Mouse (Mus musculus) G1E-ER4 (cell line): ENCODE results near the gene Zc3h7b. TPM values are rescaled to one million over a fixed set of nuclear protein-coding genes. Genes with fewer than 3 reads are reported as not detected.

Source experiments
- GATA1 ChIP-seq: IDR thresholded peaks from one replicate; pipeline ENCODE4 v1.8.0; 2012; ENCODE audit warnings: low read length, inconsistent platforms
- polyA plus RNA-seq: library from polyadenylated mRNA; stranded (reverse); fragments of >175 nt; gene quantifications from 2 replicates; pipeline ENCODE4 v1.2.3, GENCODE M21; 2012

Gene Zc3h7b
- polyA plus RNA-seq, result 72.0 and 77.6 TPM in 2 replicates

- no peak for TF ChIP-seq GATA1
These were observed at the start of gene Zc3h7b, which contains the start of gene Rangap1 for GRCm38 (mm10) chr15:81744992-81745600. TSS of gene Zc3h7b (plus strand) at chr15:81745057. TSS of gene Rangap1 (minus strand) at chr15:81745530.

- no peak for TF ChIP-seq GATA1
These were observed 47.7 kb upstream of the Zc3h7b start, which contains the start of gene Chadl for GRCm38 (mm10) chr15:81697175-81697574. TSS of gene Chadl (minus strand) at chr15:81697287.

- TF ChIP-seq GATA1, result no peak
These were observed 47.0 kb upstream of the Zc3h7b start for GRCm38 (mm10) chr15:81697847-81698246.

- no peak for TF ChIP-seq GATA1
These were observed 46.3 kb upstream of the Zc3h7b start for GRCm38 (mm10) chr15:81698532-81698931.

- TF ChIP-seq GATA1, result no peak
These were observed 44.7 kb upstream of the Zc3h7b start for GRCm38 (mm10) chr15:81700161-81700560.

- TF ChIP-seq GATA1, result no peak
These were observed 44.3 kb upstream of the Zc3h7b start for GRCm38 (mm10) chr15:81700601-81701000.

GRCm38 (mm10) chr15:81702306-81703093, 42.4 kb upstream of the Zc3h7b start:
- TF ChIP-seq GATA1, result no peak

GRCm38 (mm10) chr15:81703094-81703489, 41.8 kb upstream of the Zc3h7b start:
- no peak for TF ChIP-seq GATA1

- no peak for TF ChIP-seq GATA1
These were observed 35.9 kb upstream of the Zc3h7b start for GRCm38 (mm10) chr15:81708991-81709390.

- no peak for TF ChIP-seq GATA1
These were observed 35.2 kb upstream of the Zc3h7b start for GRCm38 (mm10) chr15:81709686-81710085.

GRCm38 (mm10) chr15:81710801-81711200, 34.1 kb upstream of the Zc3h7b start:
- TF ChIP-seq GATA1, result no peak

GRCm38 (mm10) chr15:81713742-81714141, 31.1 kb upstream of the Zc3h7b start:
- no peak for TF ChIP-seq GATA1

GRCm38 (mm10) chr15:81718336-81719138, 26.3 kb upstream of the Zc3h7b start:
- TF ChIP-seq GATA1, result no peak

GRCm38 (mm10) chr15:81719139-81719531, 25.7 kb upstream of the Zc3h7b start:
- no peak for TF ChIP-seq GATA1

- TF ChIP-seq GATA1, result no peak
These were observed 22.5 kb upstream of the Zc3h7b start for GRCm38 (mm10) chr15:81722361-81722760.

GRCm38 (mm10) chr15:81723653-81724052, 21.2 kb upstream of the Zc3h7b start:
- TF ChIP-seq GATA1, result no peak
